Mouse (Mus musculus) CH12.LX (cell line): ENCODE results near the gene Syp. TPM values are rescaled to one million over a fixed set of nuclear protein-coding genes. Genes with fewer than 3 reads are reported as not detected.

Experiments used
- DNase-seq: peaks from one replicate; pipeline ENCODE4 v3.0.0-alpha.2; 2013; ENCODE audit errors: extremely low read depth
- H3K27ac ChIP-seq: 2 replicates; pipeline ENCODE4 v1.5.1; 2012; ENCODE audit warnings: low read depth, mild to moderate bottlenecking, control low read depth, moderate library complexity; ENCODE audit not compliant: insufficient read depth
- H3K27me3 ChIP-seq: replicated peaks from 2 replicates; pipeline ENCODE3; 2012; ENCODE audit warnings: inconsistent platforms
- H3K36me3 ChIP-seq, 2 experiments: replicated peaks in 1 of 2; 2 replicates each; pipeline versions ENCODE3 to v1.6.1; 2012; ENCODE audit warnings: inconsistent platforms in 1 of 2, low read length in 1 of 2, mild to moderate bottlenecking in 1 of 2, mixed read lengths in 1 of 2, moderate library complexity in 1 of 2; ENCODE audit not compliant: control insufficient read depth in 1 of 2, insufficient read depth in 1 of 2
- H3K4me1 ChIP-seq, 2 experiments: 2 replicates each; pipeline ENCODE4 v1.6.1; 2012; ENCODE audit warnings: inconsistent platforms in 1 of 2, moderate library complexity in 1 of 2; ENCODE audit not compliant: insufficient read depth in 2 of 2, control insufficient read depth in 1 of 2
- H3K4me2 ChIP-seq: 2 replicates; pipeline ENCODE4 v1.6.1; 2012; ENCODE audit warnings: low read depth, mild to moderate bottlenecking, control low read depth; ENCODE audit not compliant: poor library complexity, insufficient read depth, severe bottlenecking
- H3K4me3 ChIP-seq, 3 experiments: fragments of 150-350 bp in 1 of 3; sonication (generic) in 1 of 3; replicated peaks in 1 of 3; 2 replicates each; pipeline versions ENCODE3 to v1.5.1; 2011 to 2012; ENCODE audit warnings: low read depth in 2 of 3, low read length in 2 of 3, mild to moderate bottlenecking in 2 of 3, moderate library complexity in 2 of 3, control low read depth in 1 of 3, improper control_type of control experiment in 1 of 3, inconsistent platforms in 1 of 3, mixed read lengths in 1 of 3; ENCODE audit not compliant: poor library complexity in 1 of 3
- H3K79me2 ChIP-seq: replicated peaks from 2 replicates; pipeline ENCODE4 v1.6.1; 2012; ENCODE audit warnings: mild to moderate bottlenecking, moderate library complexity; ENCODE audit not compliant: control insufficient read depth, poor library complexity, insufficient read depth, severe bottlenecking; ENCODE audit errors: extremely low read depth
- H3K9ac ChIP-seq: 2 replicates; pipeline ENCODE4 v1.6.1; 2012; ENCODE audit warnings: low read depth, mild to moderate bottlenecking, control low read depth, moderate library complexity; ENCODE audit not compliant: insufficient read depth
- H3K9me3 ChIP-seq: replicated peaks from 2 replicates; pipeline ENCODE3; 2012; ENCODE audit warnings: low read length, inconsistent platforms, mixed read lengths
- BHLHE40 ChIP-seq: IDR thresholded peaks from 2 replicates; pipeline ENCODE4 v1.6.1; 2011; ENCODE audit warnings: mild to moderate bottlenecking, low read depth, low read length, improper control_type of control experiment
- CHD1 ChIP-seq: IDR thresholded peaks from 2 replicates; pipeline ENCODE4 v1.6.1; 2012; ENCODE audit warnings: low read depth, low read length, improper control_type of control experiment, inconsistent platforms
- CTCF ChIP-seq, 2 experiments: IDR thresholded peaks in 1 of 2; conservative IDR thresholded peaks in 1 of 2; 2 replicates each; pipeline ENCODE4 v1.5.1; 2011 to 2012; ENCODE audit warnings: low read depth in 2 of 2, low read length in 2 of 2, improper control_type of control experiment in 1 of 2, inconsistent platforms in 1 of 2, mild to moderate bottlenecking in 1 of 2, moderate library complexity in 1 of 2
- E2F4 ChIP-seq: IDR thresholded peaks from 2 replicates; pipeline ENCODE4 v1.6.1; 2011; ENCODE audit warnings: low read depth, low read length, improper control_type of control experiment; ENCODE audit not compliant: insufficient replicate concordance
- ELF1 ChIP-seq: IDR thresholded peaks from 2 replicates; pipeline ENCODE4 v1.6.1; 2014; ENCODE audit warnings: low read depth, mild to moderate bottlenecking, inconsistent platforms, low read length, improper control_type of control experiment
- EP300 ChIP-seq: IDR thresholded peaks from 2 replicates; pipeline ENCODE4 v1.6.1; 2011; ENCODE audit warnings: low read length, improper control_type of control experiment
- ETS1 ChIP-seq: conservative IDR thresholded peaks from 2 replicates; pipeline ENCODE4 v1.6.1; 2012; ENCODE audit warnings: low read depth, mild to moderate bottlenecking, inconsistent platforms, low read length, improper control_type of control experiment, moderate library complexity
- GABPA ChIP-seq: IDR thresholded peaks from 2 replicates; pipeline ENCODE4 v1.6.1; 2012; ENCODE audit warnings: low read depth, low read length, improper control_type of control experiment, inconsistent platforms; ENCODE audit not compliant: insufficient replicate concordance
- HCFC1 ChIP-seq: IDR thresholded peaks from 2 replicates; pipeline ENCODE4 v1.6.1; 2012; ENCODE audit warnings: low read depth, mild to moderate bottlenecking, inconsistent platforms, low read length, improper control_type of control experiment
- IRF4 ChIP-seq: IDR thresholded peaks from 2 replicates; pipeline ENCODE4 v1.6.1; 2014; ENCODE audit warnings: low read depth, mild to moderate bottlenecking, inconsistent platforms, low read length, improper control_type of control experiment
- JUND ChIP-seq: conservative IDR thresholded peaks from 2 replicates; pipeline ENCODE4 v1.6.1; 2011; ENCODE audit warnings: low read depth, low read length, improper control_type of control experiment
- MAFK ChIP-seq: IDR thresholded peaks from 2 replicates; pipeline ENCODE4 v1.6.1; 2011; ENCODE audit warnings: low read length, improper control_type of control experiment; ENCODE audit not compliant: insufficient replicate concordance
- MAX ChIP-seq: IDR thresholded peaks from 2 replicates; pipeline ENCODE4 v1.6.1; 2011; ENCODE audit warnings: low read length, improper control_type of control experiment
- MAZ ChIP-seq: IDR thresholded peaks from 2 replicates; pipeline ENCODE4 v1.6.1; 2012; ENCODE audit warnings: low read depth, mild to moderate bottlenecking, inconsistent platforms, low read length, improper control_type of control experiment, moderate library complexity
- MEF2A ChIP-seq: IDR thresholded peaks from 2 replicates; pipeline ENCODE4 v1.6.1; 2014; ENCODE audit warnings: low read depth, mild to moderate bottlenecking, inconsistent platforms, low read length, improper control_type of control experiment, borderline replicate concordance
- MXI1 ChIP-seq: IDR thresholded peaks from 2 replicates; pipeline ENCODE4 v1.6.1; 2011; ENCODE audit warnings: mild to moderate bottlenecking, low read depth, low read length, improper control_type of control experiment
- MYC ChIP-seq: IDR thresholded peaks from 2 replicates; pipeline ENCODE4 v1.6.1; 2011; ENCODE audit warnings: low read depth, mild to moderate bottlenecking, improper control_type of control experiment, low read length
- NELFE ChIP-seq: IDR thresholded peaks from 2 replicates; pipeline ENCODE4 v1.6.1; 2011; ENCODE audit warnings: low read depth, low read length, improper control_type of control experiment
- NRF1 ChIP-seq: IDR thresholded peaks from 2 replicates; pipeline ENCODE4 v1.6.1; 2014; ENCODE audit warnings: low read depth, mild to moderate bottlenecking, inconsistent platforms, low read length, improper control_type of control experiment, moderate library complexity
- RCOR1 ChIP-seq: conservative IDR thresholded peaks from 2 replicates; pipeline ENCODE4 v1.6.1; 2012; ENCODE audit warnings: low read depth, mild to moderate bottlenecking, inconsistent platforms, low read length, improper control_type of control experiment
- SIN3A ChIP-seq: IDR thresholded peaks from 2 replicates; pipeline ENCODE4 v1.6.1; 2012; ENCODE audit warnings: low read length, improper control_type of control experiment, inconsistent platforms
- SMC3 ChIP-seq: IDR thresholded peaks from 2 replicates; pipeline ENCODE4 v1.6.1; 2011; ENCODE audit warnings: low read depth, low read length, improper control_type of control experiment
- TBP ChIP-seq: conservative IDR thresholded peaks from 2 replicates; pipeline ENCODE4 v1.6.1; 2011; ENCODE audit warnings: low read depth, low read length, improper control_type of control experiment
- UBTF ChIP-seq: IDR thresholded peaks from 2 replicates; pipeline ENCODE4 v1.6.1; 2012; ENCODE audit warnings: low read depth, mild to moderate bottlenecking, inconsistent platforms, low read length, improper control_type of control experiment, moderate library complexity
- USF1 ChIP-seq: IDR thresholded peaks from 2 replicates; pipeline ENCODE4 v1.6.1; 2014; ENCODE audit warnings: low read depth, mild to moderate bottlenecking, inconsistent platforms, low read length, improper control_type of control experiment
- USF2 ChIP-seq: conservative IDR thresholded peaks from 2 replicates; pipeline ENCODE4 v1.6.1; 2011; ENCODE audit warnings: low read depth, low read length, improper control_type of control experiment
- ZC3H11A ChIP-seq: IDR thresholded peaks from 2 replicates; pipeline ENCODE4 v1.6.1; 2012; ENCODE audit warnings: low read depth, mild to moderate bottlenecking, inconsistent platforms, low read length, improper control_type of control experiment
- ZKSCAN1 ChIP-seq: IDR thresholded peaks from 2 replicates; pipeline ENCODE4 v1.6.1; 2012; ENCODE audit warnings: low read depth, inconsistent platforms, low read length, improper control_type of control experiment, borderline replicate concordance
- ZNF384 ChIP-seq: IDR thresholded peaks from 2 replicates; pipeline ENCODE4 v1.6.1; 2012; ENCODE audit warnings: low read depth, low read length, improper control_type of control experiment, inconsistent platforms
- dilution Hi-C: fragments of 300-500 bp; cut with MboI; formaldehyde crosslinking; loops from 2 replicates; pipeline ENCODE4 v1.14.3; 2020; ENCODE audit warnings: low sequenced_read_pairs; ENCODE audit not compliant: extremely low pct_unique_long_range_greater_than_20kb, extremely low pct_ligation_motif_present
- in situ Hi-C: fragments of 300-500 bp; cut with MboI; formaldehyde crosslinking; loops from 3 replicates; pipeline ENCODE4 v1.14.3; 2019; ENCODE audit warnings: low sequenced_read_pairs, low pct_ligation_motif_present, low pct_unique_long_range_greater_than_20kb, mixed read lengths
- polyA plus RNA-seq: library from polyadenylated mRNA; unstranded; fragments of >175 nt; gene quantifications from 2 replicates; pipeline ENCODE4 v1.2.1, GENCODE M21; 2012; ENCODE audit warnings: low read depth; ENCODE audit not compliant: insufficient read length
- total RNA-seq, 2 experiments: library from RNA; depleted of rRNA; stranded (reverse); fragments of 300-350 nt in 1 of 2; fragments of >200 nt in 1 of 2; gene quantifications; 2 replicates each; pipeline ENCODE4 v1.2.3; 2012 to 2014

The Syp gene
- total and polyA plus RNA-seq, 3 experiments, result 0.27 to 1.2 (median 0.74) TPM

DNA sequence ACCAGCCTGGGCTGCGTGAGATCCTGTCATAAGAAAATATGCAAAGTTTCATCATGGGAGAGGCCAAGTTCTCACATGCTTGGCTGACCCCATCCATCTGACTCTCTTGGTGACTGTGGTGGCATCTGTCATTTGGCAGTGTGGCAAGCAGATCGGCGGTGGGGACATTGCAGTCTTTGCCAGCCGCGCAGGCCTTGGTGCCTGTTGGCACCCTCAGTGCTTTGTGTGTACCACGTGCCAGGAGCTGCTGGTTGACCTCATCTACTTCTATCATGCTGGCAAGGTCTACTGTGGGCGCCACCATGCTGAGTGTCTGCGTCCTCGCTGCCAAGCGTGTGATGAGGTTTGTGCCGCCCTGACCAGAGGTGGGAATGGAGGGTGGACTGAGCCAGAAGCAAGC, 26.5 kb downstream of the Syp start:
- Histone ChIP-seq H3K4me3 (no peak overlapping the region), H3K9me3 (no peaks in the 10 kb centered on the region), H3K9ac (no peak overlapping the region), H3K36me3 (peaks cover 44 to 61% of the 10 kb centered on the region in 2 experiments), H3K27ac (no peak overlapping the region; the same call in 1 of the 2 replicates), H3K27me3 (no peaks in the 10 kb centered on the region), H3K79me2 (peaks cover 9% of the 10 kb centered on the region), H3K4me2 (no peak overlapping the region), H3K4me1 (peaks cover 10 to 15% of the 10 kb centered on the region in 2 experiments)
- in situ Hi-C loops, result no loop called here
- dilution Hi-C loops, result no loop called here
- no peak for DNase-seq
- TF ChIP-seq ZNF384, result no peak
- no peak for TF ChIP-seq NELFE
- TF ChIP-seq JUND, result no peak
- no peak for TF ChIP-seq SIN3A
- no peak for TF ChIP-seq RCOR1
- no peak for TF ChIP-seq TBP
- no peak for TF ChIP-seq ZC3H11A
- no peak for TF ChIP-seq E2F4
- no peak for TF ChIP-seq ELF1
- no peak for TF ChIP-seq EP300
- TF ChIP-seq MEF2A, result no peak
- no peak for TF ChIP-seq IRF4
- no peak for TF ChIP-seq MAZ
- TF ChIP-seq BHLHE40, result no peak
- TF ChIP-seq ETS1, result no peak
- no peak for TF ChIP-seq USF1
- no peak for TF ChIP-seq NRF1
- no peak for TF ChIP-seq GABPA

DNA sequence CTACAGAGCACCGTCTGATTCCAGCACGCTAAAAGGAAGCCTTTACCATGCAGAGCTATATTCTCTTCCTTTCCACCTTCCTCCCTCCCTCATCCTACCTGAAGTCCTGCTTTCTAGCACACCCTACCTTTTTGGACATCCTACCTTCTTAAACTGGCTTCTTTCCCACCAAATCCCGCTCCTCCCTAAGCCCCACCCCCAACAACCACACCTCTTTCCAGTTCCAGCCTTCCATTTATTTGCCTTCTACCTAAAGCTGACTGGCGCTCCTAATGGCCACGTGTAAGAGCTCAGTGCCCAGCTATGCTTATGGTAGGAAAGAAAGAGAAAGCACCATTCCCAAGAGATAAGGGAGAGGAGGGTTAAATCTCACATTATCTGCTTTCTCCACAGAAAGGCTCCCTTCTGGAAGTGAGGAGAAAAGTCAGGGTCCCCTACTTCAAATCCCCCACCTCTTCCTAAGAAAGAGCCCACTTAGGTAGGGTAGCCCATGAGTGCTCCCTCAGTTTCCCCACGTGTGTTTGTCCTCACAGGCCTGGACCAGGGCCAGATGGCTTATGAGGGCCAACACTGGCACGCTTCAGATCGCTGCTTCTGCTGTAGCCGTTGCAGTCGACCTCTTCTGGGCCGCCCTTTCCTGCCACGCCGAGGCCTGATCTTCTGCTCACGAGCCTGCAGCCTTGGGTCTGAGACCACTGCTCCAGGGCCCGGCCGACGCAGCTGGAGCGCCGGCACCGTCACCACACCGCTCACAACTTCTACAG, 27.6 kb downstream of the Syp start:
- DNase-seq, result no peak
- dilution Hi-C loops (no loop called here), in situ Hi-C loops (no loop called here)
- Histone ChIP-seq H3K4me2 (no peak overlapping the region), H3K27ac (no peak overlapping the region), H3K9ac (no peak overlapping the region), H3K79me2 (peaks cover 11% of the 10 kb centered on the region), H3K9me3 (no peaks in the 10 kb centered on the region), H3K4me3 (no peak overlapping the region), H3K4me1 (peaks cover 10 to 15% of the 10 kb centered on the region in 2 experiments), H3K27me3 (no peaks in the 10 kb centered on the region), H3K36me3 (peaks cover 41 to 57% of the 10 kb centered on the region in 2 experiments)
- TF ChIP-seq CTCF (conservative IDR thresholded peaks at IDR 0.05 in 1 of 2, IDR thresholded peaks at IDR 0.05 in 1 of 2; ENCODE audit: low read depth in 2 of 2, low read length in 2 of 2) (no peak), TBP (no peak), SMC3 (no peak), MYC (no peak), ZKSCAN1 (no peak), ZC3H11A (no peak), ZNF384 (no peak), MXI1 (no peak), UBTF (no peak), USF2 (no peak), MAFK (no peak), USF1 (no peak), MAX (no peak), RCOR1 (no peak), HCFC1 (no peak), JUND (no peak), E2F4 (no peak), CHD1 (no peak), ELF1 (no peak), ETS1 (no peak)
